Comparison of ENCODE assay signal across 15 mouse cellular contexts in the genomic region with DNA sequence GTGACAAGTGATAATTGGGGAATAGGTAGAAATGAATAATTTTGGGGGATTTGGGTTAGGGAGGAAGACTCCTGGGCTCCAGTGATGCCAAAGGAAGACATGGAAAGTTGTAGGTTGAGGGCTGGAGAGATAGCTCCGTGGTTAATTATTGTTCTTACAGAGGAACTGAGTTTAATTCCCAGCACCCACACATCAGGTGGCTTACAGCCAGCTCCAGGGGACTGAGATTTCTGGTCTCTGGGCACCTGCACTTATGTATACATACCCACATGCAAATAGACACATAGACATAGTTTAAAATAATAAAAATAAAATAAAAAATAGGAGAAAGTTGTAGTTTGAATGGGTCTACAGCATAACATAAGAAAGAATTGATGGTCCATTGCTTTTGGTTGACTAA.
"Had no signal": no experiment of that assay in that cellular context is flagged by ENCODE, and none has a peak within 500 bp of the region (broad histone marks: within the 10 kb centered on the region; RNA-seq: fewer than 3 reads in every experiment).

No protein-coding gene starts in this region.

- H3K4me2 ChIP-seq: lung, embryonic 14.5 days; midbrain, embryonic 11.5 days; midbrain, embryonic 13.5 days; midbrain, embryonic 15.5 days; neural tube, embryonic 12.5 days; stomach, embryonic 15.5 days had no signal

- DNase-seq: lung, adult 18-20 months; lung, embryonic 14.5 days; lung, postnatal 10 days; lung, postnatal 4 days; right cerebral cortex, postnatal 14 days; thymus, adult 2 months; thymus, postnatal 25 days; thymus, postnatal 4 days had no signal

- ATAC-seq: midbrain, embryonic 13.5 days; midbrain, embryonic 15.5 days had no signal

- H3K9me3 ChIP-seq: megakaryocyte, embryonic 14.5 days; midbrain, embryonic 13.5 days; midbrain, embryonic 15.5 days; neural tube, embryonic 12.5 days; stomach, embryonic 15.5 days had no signal

- H3K9ac ChIP-seq: lung, embryonic 14.5 days; midbrain, embryonic 13.5 days; midbrain, embryonic 15.5 days; neural tube, embryonic 12.5 days; stomach, embryonic 15.5 days had no signal

- H3K4me1 ChIP-seq: stomach, embryonic 15.5 days had no signal

- H3K36me3 ChIP-seq: midbrain, embryonic 15.5 days had no signal

- H3K27me3 ChIP-seq: megakaryocyte, embryonic 14.5 days; midbrain, embryonic 13.5 days; midbrain, embryonic 15.5 days; neural tube, embryonic 12.5 days; stomach, embryonic 15.5 days had no signal

- H3K27ac ChIP-seq: midbrain, embryonic 13.5 days; midbrain, embryonic 15.5 days; neural tube, embryonic 12.5 days; stomach, embryonic 15.5 days; stomach, postnatal 0 days had no signal

- H3K4me3 ChIP-seq: megakaryocyte, embryonic 14.5 days; midbrain, embryonic 13.5 days; midbrain, embryonic 15.5 days; neural tube, embryonic 12.5 days; stomach, embryonic 15.5 days had no signal
